Mouse (Mus musculus): ENCODE results near the gene Gng12. TPM values are rescaled to one million over a fixed set of nuclear protein-coding genes. Genes with fewer than 3 reads are reported as not detected.

Gene Gng12
- polyA plus RNA-seq, 1 experiment from 2014 or later = 50.4 TPM

GRCm38 (mm10) chr6:67035388-67036299, 139.4 kb downstream of the Gng12 start:
- no peaks in the 10 kb centered on the region for H3K9me3 ChIP-seq
- H3K4me2 ChIP-seq = peak overlapping the region; percentile 74
- H3K36me3 ChIP-seq = no peaks in the 10 kb centered on the region
- WGBS = 8% methylated on average over 19 of the region's 19 CpGs
- H3K4me1 ChIP-seq (replicated peaks) = peaks cover 26% of the 10 kb centered on the region
- H3K27ac ChIP-seq (replicated peaks) = peak overlapping the region; percentile 95
- ATAC-seq (ENCODE audit: low read depth) = no peak
- no peaks in the 10 kb centered on the region for H3K27me3 ChIP-seq
- peak overlapping the region; percentile 87 for H3K4me3 ChIP-seq
- peak overlapping the region; percentile 95 for H3K9ac ChIP-seq

DNA sequence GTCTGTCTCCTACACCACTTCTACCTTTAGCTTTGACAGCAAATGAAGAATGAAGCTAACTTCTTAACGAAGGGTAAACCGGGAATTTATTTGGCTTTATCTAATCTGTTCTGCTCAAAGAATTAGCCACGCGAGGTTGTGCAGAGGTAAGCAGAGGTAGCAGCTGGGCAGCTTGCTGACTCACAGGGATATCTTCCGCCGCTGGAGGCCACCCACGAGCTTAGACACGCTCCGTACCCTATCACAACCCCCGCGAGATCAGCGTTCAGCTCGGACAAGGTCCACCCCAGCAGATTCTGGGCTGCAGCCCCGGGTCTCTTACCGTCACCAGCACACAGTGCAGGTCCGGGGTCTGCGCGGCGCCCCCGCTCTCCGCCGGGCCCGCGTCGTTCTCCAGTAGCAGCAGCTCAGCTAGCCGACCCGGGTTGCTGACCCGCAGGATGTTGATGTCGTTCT, 140.2 kb downstream of the Gng12 start:
- H3K27me3 ChIP-seq = no peaks in the 10 kb centered on the region
- ATAC-seq (ENCODE audit: low read depth) = peak; percentile 81
- 0% methylated on average over 29 of the region's 29 CpGs for WGBS

DNA sequence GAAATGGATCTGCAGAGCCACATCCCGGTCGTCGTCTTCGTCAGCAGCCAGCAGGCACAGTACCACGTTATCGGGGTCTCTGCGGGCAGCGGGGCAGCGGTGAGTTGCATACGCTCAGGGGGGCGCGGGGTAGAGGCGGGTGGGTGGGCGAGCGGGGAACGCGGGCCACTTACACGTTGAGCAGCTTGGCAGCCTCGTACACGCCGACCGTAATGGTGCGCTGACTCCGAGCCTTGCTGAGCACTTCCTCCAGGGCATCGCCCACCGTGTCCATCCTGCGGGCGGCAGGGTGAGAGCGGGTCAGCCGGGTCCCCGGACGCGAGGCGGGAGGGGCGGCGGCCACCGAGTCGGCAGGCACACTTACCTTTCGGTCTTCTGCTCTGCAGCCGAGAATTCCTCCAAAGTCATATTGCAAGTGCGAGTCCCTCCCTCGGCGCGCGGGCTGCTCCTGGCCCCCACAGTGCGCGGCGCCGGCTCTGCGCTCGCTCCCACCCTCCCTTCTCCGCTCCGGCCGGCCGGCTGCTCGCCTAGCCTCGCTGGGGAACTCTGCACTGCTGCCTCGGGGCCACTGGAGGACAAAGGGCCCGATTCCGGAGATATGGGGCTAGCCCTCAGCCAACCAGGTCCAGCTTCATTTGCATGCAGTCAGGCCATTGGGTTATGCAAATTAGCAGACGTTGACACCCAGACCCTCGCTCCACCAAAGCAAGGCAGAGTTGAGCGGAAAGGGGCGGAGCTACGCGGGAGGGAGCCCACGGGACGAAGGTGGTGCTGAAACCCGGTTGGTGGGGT, 140.8 kb downstream of the Gng12 start, which contains the start of gene Gadd45a:
Gene Gadd45a (minus strand): TSS at position 621 of the 792 bp plus-strand sequence.
- Histone ChIP-seq H3K4me2 (peak within 1 kb of the TSS; percentile 74), H3K27ac (replicated peaks) (peak within 1 kb of the TSS; percentile 95), H3K9ac (peak within 1 kb of the TSS; percentile 95), H3K4me3 (peak within 1 kb of the TSS; percentile 87), H3K9me3 (no peaks in the 10 kb centered on the region), H3K27me3 (no peaks in the 10 kb centered on the region), H3K4me1 (replicated peaks) (peaks cover 23% of the 10 kb centered on the region), H3K36me3 (no peaks in the 10 kb centered on the region)
- under 1% methylated on average over 62 of the region's 69 CpGs for WGBS
- ATAC-seq (ENCODE audit: low read depth) = peak; percentile 98

More for the DNA sequence above, 140.2 kb downstream of the Gng12 start:
- Histone ChIP-seq H3K4me2 (peak overlapping the region; percentile 74), H3K27ac (replicated peaks) (peak overlapping the region; percentile 95), H3K9ac (peak overlapping the region; percentile 95), H3K36me3 (no peaks in the 10 kb centered on the region), H3K4me3 (peak overlapping the region; percentile 87), H3K4me1 (replicated peaks) (peaks cover 23% of the 10 kb centered on the region), H3K9me3 (no peaks in the 10 kb centered on the region)

GRCm38 (mm10) chr6:67038964-67039363, 142.8 kb downstream of the Gng12 start:
- H3K4me2 ChIP-seq = no peak overlapping the region
- 100% methylated on average over 2 of the region's 3 CpGs for WGBS
- no peak overlapping the region for H3K27ac ChIP-seq (replicated peaks)
- H3K27me3 ChIP-seq = no peaks in the 10 kb centered on the region
- H3K4me1 ChIP-seq (replicated peaks) = peaks cover 23% of the 10 kb centered on the region
- H3K4me3 ChIP-seq = no peak overlapping the region
- H3K36me3 ChIP-seq = no peaks in the 10 kb centered on the region
- H3K9ac ChIP-seq = no peak overlapping the region
- no peaks in the 10 kb centered on the region for H3K9me3 ChIP-seq
- ATAC-seq (ENCODE audit: low read depth) = no peak

GRCm38 (mm10) chr6:67040904-67041410, 144.8 kb downstream of the Gng12 start:
- Histone ChIP-seq H3K36me3 (no peaks in the 10 kb centered on the region), H3K27me3 (no peaks in the 10 kb centered on the region), H3K4me3 (no peak overlapping the region), H3K9ac (no peak overlapping the region), H3K4me2 (no peak overlapping the region), H3K4me1 (replicated peaks) (peaks cover 6% of the 10 kb centered on the region), H3K9me3 (no peaks in the 10 kb centered on the region), H3K27ac (replicated peaks) (no peak overlapping the region)
- ATAC-seq (ENCODE audit: low read depth) = no peak
- WGBS = 58% methylated on average over 4 of the region's 4 CpGs

DNA sequence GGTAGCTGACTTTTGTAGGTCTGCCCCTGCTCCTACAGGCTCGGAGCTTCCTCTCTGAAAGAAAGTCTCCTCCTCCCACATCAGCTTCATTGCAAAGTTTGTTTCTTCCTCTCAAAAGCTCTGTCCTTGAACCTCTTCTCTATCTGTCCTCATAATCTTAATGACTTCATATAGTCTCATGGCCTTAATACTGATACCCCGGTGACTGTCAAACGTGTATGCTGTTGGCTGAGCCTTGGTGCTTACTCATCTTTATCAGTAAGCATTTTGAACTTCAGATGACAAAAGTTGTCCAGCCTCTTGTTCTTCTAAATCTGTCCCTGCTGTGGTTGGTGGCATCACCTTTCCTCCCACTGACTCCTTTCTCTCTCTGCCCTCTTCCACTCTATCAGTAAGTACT, 149.2 kb downstream of the Gng12 start:
- WGBS = 93% methylated on average over 3 of the region's 3 CpGs
- no peaks in the 10 kb centered on the region for H3K27me3 ChIP-seq
- H3K9me3 ChIP-seq = no peaks in the 10 kb centered on the region
- H3K4me3 ChIP-seq = no peak overlapping the region
- H3K4me2 ChIP-seq = no peak overlapping the region
- no peaks in the 10 kb centered on the region for H3K36me3 ChIP-seq
- no peak overlapping the region for H3K9ac ChIP-seq
- H3K27ac ChIP-seq (replicated peaks) = no peak overlapping the region
- peaks cover 16% of the 10 kb centered on the region for H3K4me1 ChIP-seq (replicated peaks)
- no peak for ATAC-seq (ENCODE audit: low read depth)

GRCm38 (mm10) chr6:67046937-67047336, 150.7 kb downstream of the Gng12 start:
- Histone ChIP-seq H3K36me3 (no peaks in the 10 kb centered on the region), H3K9me3 (no peaks in the 10 kb centered on the region), H3K4me3 (no peak overlapping the region), H3K4me1 (replicated peaks) (peaks cover 16% of the 10 kb centered on the region), H3K4me2 (no peak overlapping the region), H3K27me3 (no peaks in the 10 kb centered on the region), H3K27ac (replicated peaks) (no peak overlapping the region), H3K9ac (no peak overlapping the region)
- 84% methylated on average over 3 of the region's 3 CpGs for WGBS
- no peak for ATAC-seq (ENCODE audit: low read depth)

DNA sequence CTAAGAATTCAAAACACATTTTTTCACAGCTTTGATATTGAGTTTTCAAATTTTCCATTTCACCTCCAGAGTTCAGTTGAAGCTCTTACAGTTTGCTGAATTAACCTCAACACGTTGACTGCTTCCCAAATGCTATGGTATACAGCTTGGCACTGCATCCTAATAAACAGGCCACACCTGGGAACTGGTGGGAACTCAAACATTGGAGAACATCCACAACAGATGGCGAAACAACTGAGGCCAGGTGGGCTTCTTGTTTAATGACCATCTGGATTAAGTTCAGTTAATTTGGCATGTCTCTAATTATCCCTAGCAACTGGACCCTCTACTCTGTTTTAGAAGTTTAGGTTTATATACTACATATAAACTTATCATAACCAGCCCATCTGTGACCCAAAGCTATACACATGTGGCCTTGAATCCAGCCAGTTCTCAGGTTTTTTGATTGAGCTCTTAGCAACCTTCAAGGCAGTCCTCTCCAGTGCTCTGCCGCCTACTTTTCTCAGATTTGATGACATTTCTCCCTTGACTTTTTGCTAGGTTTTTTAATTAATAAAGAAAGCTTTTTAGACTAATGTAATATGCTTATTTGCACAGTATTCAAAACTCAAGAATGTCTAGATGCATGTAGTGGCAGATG, 152.0 kb downstream of the Gng12 start:
- peaks cover 16% of the 10 kb centered on the region for H3K4me1 ChIP-seq (replicated peaks)
- WGBS = 73% methylated on average over 3 of the region's 3 CpGs
- ATAC-seq (ENCODE audit: low read depth) = 0 out of 2 replicates have a peak, but pooled peaks have one; percentile 64
- no peak overlapping the region for H3K4me3 ChIP-seq
- no peaks in the 10 kb centered on the region for H3K27me3 ChIP-seq
- H3K27ac ChIP-seq (replicated peaks) = no peak overlapping the region
- H3K9me3 ChIP-seq = no peaks in the 10 kb centered on the region
- H3K9ac ChIP-seq = no peak overlapping the region
- H3K36me3 ChIP-seq = no peaks in the 10 kb centered on the region
- H3K4me2 ChIP-seq = no peak overlapping the region

- H3K27ac ChIP-seq (replicated peaks) = peak overlapping the region; percentile 69
- no peaks in the 10 kb centered on the region for H3K9me3 ChIP-seq
- H3K36me3 ChIP-seq = no peaks in the 10 kb centered on the region
- no peak overlapping the region for H3K4me3 ChIP-seq
- WGBS = 28% methylated on average over 7 of the region's 7 CpGs
- no peak overlapping the region for H3K9ac ChIP-seq
- no peak overlapping the region for H3K4me2 ChIP-seq
- peak; percentile 76 for ATAC-seq (ENCODE audit: low read depth)
- peaks cover 16% of the 10 kb centered on the region for H3K4me1 ChIP-seq (replicated peaks)
- H3K27me3 ChIP-seq = no peaks in the 10 kb centered on the region
Measured at GRCm38 (mm10) chr6:67048880-67049694, 152.9 kb downstream of the Gng12 start.

GRCm38 (mm10) chr6:67049695-67050038, 153.5 kb downstream of the Gng12 start:
- Histone ChIP-seq H3K36me3 (no peaks in the 10 kb centered on the region), H3K9ac (no peak overlapping the region), H3K27ac (replicated peaks) (peak overlapping the region; percentile 69), H3K9me3 (no peaks in the 10 kb centered on the region), H3K4me2 (no peak overlapping the region), H3K4me1 (replicated peaks) (peaks cover 16% of the 10 kb centered on the region), H3K27me3 (no peaks in the 10 kb centered on the region), H3K4me3 (no peak overlapping the region)
- 0 out of 2 replicates have a peak, but pooled peaks have one; percentile 66 for ATAC-seq (ENCODE audit: low read depth)
- 46% methylated on average over 2 of the region's 2 CpGs for WGBS

GRCm38 (mm10) chr6:67050063-67050462, 153.9 kb downstream of the Gng12 start:
- H3K9ac ChIP-seq = no peak overlapping the region
- WGBS = 71% methylated on average over 1 of the region's 1 CpGs

More at GRCm38 (mm10) chr6:67050063-67050462, 153.9 kb downstream of the Gng12 start:
- H3K36me3 ChIP-seq = no peaks in the 10 kb centered on the region
- no peaks in the 10 kb centered on the region for H3K27me3 ChIP-seq
- no peak for ATAC-seq (ENCODE audit: low read depth)
- H3K4me3 ChIP-seq = no peak overlapping the region
- peak overlapping the region; percentile 69 for H3K27ac ChIP-seq (replicated peaks)
- no peak overlapping the region for H3K4me2 ChIP-seq
- no peaks in the 10 kb centered on the region for H3K9me3 ChIP-seq
- peaks cover 16% of the 10 kb centered on the region for H3K4me1 ChIP-seq (replicated peaks)

Data from neural tube, embryonic 13.5 days (tissue).